8 mouse cellular contexts compared by ENCODE assay signal in the genomic region with DNA sequence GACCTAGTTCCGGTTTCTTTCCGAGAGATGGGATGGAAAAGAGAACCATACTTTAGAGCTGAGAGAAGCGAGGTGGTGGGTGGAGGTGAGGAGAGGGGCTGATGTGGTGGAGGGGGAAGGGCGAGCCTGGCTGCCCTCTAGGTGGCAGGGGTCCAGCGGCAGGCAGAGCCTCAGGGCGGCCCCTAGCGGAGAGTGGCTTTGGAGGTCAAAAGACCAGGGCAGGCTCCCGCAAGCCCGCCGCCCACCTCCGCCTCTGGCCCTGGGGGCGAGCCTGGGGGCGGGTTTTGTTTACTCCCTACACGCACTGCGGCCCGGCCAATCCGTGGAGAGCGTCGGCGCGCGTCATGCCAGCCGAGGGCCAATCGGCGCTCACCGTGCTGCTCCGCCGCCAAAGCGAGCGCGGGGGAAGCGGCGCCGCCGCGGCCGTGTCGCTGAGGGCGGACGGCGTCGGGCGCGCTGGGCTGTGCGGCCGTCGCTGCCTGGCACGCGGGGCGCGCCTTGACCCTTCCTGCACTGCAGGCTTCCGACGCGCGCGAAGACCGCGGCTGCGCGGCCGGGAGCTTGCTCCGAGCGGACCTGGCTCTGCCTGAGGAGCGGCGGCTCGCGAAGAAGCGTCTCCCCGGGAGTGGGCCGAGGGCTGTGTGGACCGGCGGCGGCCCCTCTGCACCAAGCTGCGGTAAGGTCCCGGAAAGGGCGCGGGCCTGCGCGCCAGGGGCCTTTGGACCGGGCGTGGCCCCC. TPM values are rescaled to one million over a fixed set of nuclear protein-coding genes. Genes with fewer than 3 reads are reported as not detected.
DNase-seq lines count a peak whose midpoint lies in the region; ATAC-seq and TF ChIP-seq lines count a peak whose summit lies in the region.

A gene (plus strand): TSS at position 391 of the 738 bp plus-strand sequence.

- peaks cover 9% of the 10 kb centered on the region for H3K4me1 ChIP-seq in heart, embryonic 11.5 days (ENCODE audit: control insufficient read depth, insufficient read depth, low read length)
- peaks cover 19% of the 10 kb centered on the region for H3K4me1 ChIP-seq in kidney, embryonic 16.5 days (ENCODE audit: insufficient read depth, low read length)
- 0 out of 2 replicates have a peak, but pooled peaks cover 2% of the 10 kb centered on the region for H3K4me1 ChIP-seq in liver, adult 2 months (ENCODE audit: control insufficient read depth, insufficient read depth, low read length)

- WGBS in heart, embryonic 11.5 days (ENCODE audit: insufficient replicate concordance) = under 1% methylated on average over 74 of the region's 81 CpGs
- 0% methylated on average over 69 of the region's 81 CpGs for WGBS in kidney, embryonic 16.5 days
- WGBS in liver, adult 2 months = under 1% methylated on average over 81 of the region's 81 CpGs

- H3K9me3 ChIP-seq in heart, embryonic 11.5 days (replicated peaks; ENCODE audit: control insufficient read depth, low read length) = no peaks in the 10 kb centered on the region
- H3K9me3 ChIP-seq in kidney, embryonic 16.5 days (ENCODE audit: low read length) = no peaks in the 10 kb centered on the region

- no peaks in the 10 kb centered on the region for H3K27me3 ChIP-seq in heart, embryonic 11.5 days (ENCODE audit: control insufficient read depth, insufficient read depth, low read length)
- H3K27me3 ChIP-seq in kidney, embryonic 16.5 days (ENCODE audit: insufficient read depth, low read length) = no peaks in the 10 kb centered on the region
- H3K27me3 ChIP-seq in liver, adult 2 months (ENCODE audit: control insufficient read depth, insufficient read depth, low read length) = no peaks in the 10 kb centered on the region
- no peaks in the 10 kb centered on the region for H3K27me3 ChIP-seq in myocyte (ENCODE audit: control insufficient read depth, insufficient read depth, insufficient read length)
- no peaks in the 10 kb centered on the region for H3K27me3 ChIP-seq in splenic B cell, adult 2 months (ENCODE audit: control insufficient read depth, insufficient read depth, low read length, poor library complexity, severe bottlenecking)

- peak; percentile 61 for TF ChIP-seq POLR2A in liver, adult 2 months (IDR thresholded peaks at IDR 0.05; ENCODE audit: extremely low read depth, insufficient read depth, low read length)
- TF ChIP-seq POLR2A in myocyte (IDR thresholded peaks at IDR 0.05; ENCODE audit: insufficient read length, low read depth) = peak; percentile 95

- peak; percentile 84 to 85 for DNase-seq in B cell, adult 2 months
- DNase-seq in brain, adult 2 months (ENCODE audit: low read depth, low spot score) = peak; percentile 97
- peak; percentile 77 for DNase-seq in liver, adult 2 months (ENCODE audit: extremely low read depth, low read depth, low spot score)
- DNase-seq in splenic B cell, adult 2 months (ENCODE audit: low read depth, low spot score) = peak; percentile 89

- peak within 1 kb of the TSS; percentile 89 for H3K27ac ChIP-seq in heart, embryonic 11.5 days (ENCODE audit: low read depth, low read length)
- peak within 1 kb of the TSS; percentile 89 for H3K27ac ChIP-seq in kidney, embryonic 16.5 days (ENCODE audit: low read length)
- peak within 1 kb of the TSS; percentile 83 for H3K27ac ChIP-seq in liver, adult 2 months (replicated peaks; ENCODE audit: insufficient read depth, low read depth, low read length)

- H3K79me2 ChIP-seq in liver, adult 2 months (ENCODE audit: control insufficient read depth, insufficient read depth, low read length) = peaks cover 2% of the 10 kb centered on the region; the same call in 1 of the 2 replicates
- H3K79me2 ChIP-seq in myocyte (ENCODE audit: control insufficient read depth, insufficient read depth) = no peaks in the 10 kb centered on the region

- peak within 1 kb of the TSS; percentile 90 for H3K9ac ChIP-seq in heart, embryonic 11.5 days (ENCODE audit: low read depth, low read length)
- peak within 1 kb of the TSS; percentile 90 for H3K9ac ChIP-seq in kidney, embryonic 16.5 days (replicated peaks; ENCODE audit: low read length)
- H3K9ac ChIP-seq in liver, adult 2 months (ENCODE audit: low read depth, low read length) = peak within 1 kb of the TSS; percentile 92

- peak; percentile 54 for TF ChIP-seq CTCF in liver, adult 2 months (IDR thresholded peaks at IDR 0.05; ENCODE audit: low read depth, low read length)

- no peaks in the 10 kb centered on the region for H3K36me3 ChIP-seq in heart, embryonic 11.5 days (ENCODE audit: control insufficient read depth, insufficient read depth, low read length)
- no peaks in the 10 kb centered on the region for H3K36me3 ChIP-seq in kidney, embryonic 16.5 days (ENCODE audit: insufficient read depth, low read length)
- H3K36me3 ChIP-seq in liver, adult 2 months (ENCODE audit: control insufficient read depth, insufficient read depth, low read length) = no peaks in the 10 kb centered on the region
- H3K36me3 ChIP-seq in myocyte (ENCODE audit: control insufficient read depth, insufficient read depth) = no peaks in the 10 kb centered on the region
- no peaks in the 10 kb centered on the region for H3K36me3 ChIP-seq in splenic B cell, adult 2 months (ENCODE audit: control insufficient read depth, insufficient read depth, low read length, poor library complexity, severe bottlenecking)

- H3K4me2 ChIP-seq in heart, embryonic 11.5 days = peak within 1 kb of the TSS; percentile 91
- H3K4me2 ChIP-seq in kidney, embryonic 16.5 days (replicated peaks; ENCODE audit: low read depth, low read length) = peak within 1 kb of the TSS; percentile 90
- peak within 1 kb of the TSS; percentile 96 for H3K4me2 ChIP-seq in myocyte (ENCODE audit: low read depth)

- ATAC-seq in erythroblast, adult 5-6 weeks (replicated peaks; ENCODE audit: low FRiP score, poor library complexity, severe bottlenecking) = peak; percentile 96
- ATAC-seq in heart, embryonic 11.5 days (replicated peaks; ENCODE audit: insufficient number of reproducible peaks, low FRiP score, low TSS enrichment) = peak; percentile 98
- ATAC-seq in kidney, embryonic 16.5 days (ENCODE audit: low FRiP score, low TSS enrichment) = peak; percentile 99

- peak within 1 kb of the TSS; percentile 86 for H3K4me3 ChIP-seq in heart, embryonic 11.5 days (ENCODE audit: low read depth, low read length)
- H3K4me3 ChIP-seq in kidney, embryonic 16.5 days (ENCODE audit: low read length) = peak within 1 kb of the TSS; percentile 87
- peak within 1 kb of the TSS; percentile 72 for H3K4me3 ChIP-seq in liver, adult 2 months (ENCODE audit: insufficient read depth, low read depth, low read length)
- H3K4me3 ChIP-seq in myocyte = peak within 1 kb of the TSS; percentile 43

- peak within 1 kb of the TSS; percentile 51 for H3ac ChIP-seq in myocyte (ENCODE audit: control insufficient read depth, insufficient read length)

TF ChIP-seq in myocyte, 11 proteins besides CTCF, POLR2A, EP300 and RAD21:
- TF ChIP-seq MYOG (IDR thresholded peaks at IDR 0.05; ENCODE audit: control insufficient read depth in 1 of 3, insufficient read depth in 1 of 3, insufficient read length in 2 of 3, low read depth in 2 of 3) (peak in 1 of 3 experiments; percentile 35), POLR2AphosphoS2 (IDR thresholded peaks at IDR 0.05; ENCODE audit: insufficient read length, low read depth) (peak; percentile 86), REST (IDR thresholded peaks at IDR 0.05; ENCODE audit: insufficient read depth, insufficient read length) (no peak), TCF12 (IDR thresholded peaks at IDR 0.05; ENCODE audit: insufficient read depth, poor library complexity, severe bottlenecking) (no peak), E2F4 (IDR thresholded peaks at IDR 0.05; ENCODE audit: insufficient read depth) (peak; percentile 63), MYOD1 (IDR thresholded peaks at IDR 0.05; ENCODE audit: control insufficient read depth in 1 of 3, insufficient read length in 2 of 3, low read depth in 2 of 3) (peak in 1 of 3 experiments; percentile 44), CEBPB (IDR thresholded peaks at IDR 0.05; ENCODE audit: insufficient read depth, poor library complexity, severe bottlenecking) (no peak)

RNA-seq across cellular contexts. Expression of the gene that starts here (rescaled TPM):
- total RNA-seq in erythroblast, adult 5-6 weeks (2015; ENCODE audit: low replicate concordance) = 860 and 983 TPM in 2 replicates
- total RNA-seq in erythroblast, adult 5-6 weeks (2017; ENCODE audit: low replicate concordance) = 1,841 and 1,979 TPM in 2 replicates
- 42.7 and 47.2 TPM in 2 replicates for polyA plus RNA-seq in heart, embryonic 11.5 days (2014; fragmentation: Nextera tagmentation; extraction: Ambion mirVana)
- polyA plus RNA-seq in kidney, embryonic 16.5 days (2015; fragmentation: Nextera tagmentation; extraction: Ambion mirVana) = 44.8 and 45.9 TPM in 2 replicates
- total RNA-seq in liver, adult 2 months (2014; rRNA removed) = 16.2 and 18.3 TPM in 2 replicates
- polyA plus RNA-seq in liver, adult 2 months (2012; rRNA removed) = 6.1 and 6.9 TPM in 2 replicates
- 5.6 TPM for polyA plus RNA-seq in myocyte (2012; fragmentation: generic; extraction: Trizol)

Comparison
In these comparisons a context has a peak if more than half of its experiments do, and no peak if none do; other contexts are left out.
1. Peak in every context shown above with its lines: DNase-seq, ATAC-seq, H3K4me3 ChIP-seq and H3K27ac ChIP-seq.
2. RNA of the gene that starts here (total RNA-seq): 860 to 1,979 TPM in erythroblast, adult 5-6 weeks; 16.2 to 18.3 TPM in liver, adult 2 months; every median in the first group is over 10 times any median in the second.